Mouse (Mus musculus): ENCODE measurements at regions not wholly inside any gene's neighbourhood (a gene's known extent, or its start where the extent isn't known, plus 50 kb on each side); places are given as distances from the start of the nearest gene placed in this dataset.

- 8% methylated on average over 27 of the region's 27 CpGs for WGBS
These were observed 88.3 kb upstream of the Eomes start for GRCm38 (mm10) chr9:118389481-118390334.

DNA sequence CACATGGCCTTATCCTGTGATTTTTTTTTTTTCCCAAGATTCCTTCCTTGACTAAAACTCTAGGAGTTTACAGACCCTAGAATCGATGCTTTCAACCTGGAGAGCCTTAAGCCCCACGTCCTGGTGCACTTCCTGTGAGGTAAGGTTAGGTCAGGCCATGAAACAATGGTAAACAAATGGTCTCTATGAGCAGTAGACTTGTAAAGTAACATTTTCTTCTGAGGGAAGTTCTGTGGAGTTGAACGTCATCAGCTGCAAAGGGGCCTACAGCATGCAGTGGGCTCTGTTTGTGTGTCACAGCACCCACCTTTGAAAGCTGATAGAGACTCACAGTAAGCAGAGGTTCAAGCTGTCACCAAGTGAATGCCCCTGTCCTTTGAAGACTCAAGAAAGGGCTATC lies 87.3 kb upstream of the Eomes start:
- DNase-seq: no peak
- H3K4me2 ChIP-seq (ENCODE audit: low read depth): no peak overlapping the region

More at GRCm38 (mm10) chr9:118389481-118390334, 88.3 kb upstream of the Eomes start:
- Histone ChIP-seq H3K27ac (ENCODE audit: low read depth, low read length) (no peak overlapping the region), H3K9me3 (ENCODE audit: low read length) (no peaks in the 10 kb centered on the region), H3K9ac (no peak overlapping the region), H3K4me1 (ENCODE audit: insufficient read depth) (no peaks in the 10 kb centered on the region), H3K36me3 (ENCODE audit: insufficient read depth) (no peaks in the 10 kb centered on the region), H3K4me3 (ENCODE audit: low read depth, low read length) (peak overlapping the region; percentile 27), H3K4me2 (ENCODE audit: low read depth) (peak overlapping the region; percentile 43), H3K27me3 (ENCODE audit: insufficient read depth, low read length) (peaks cover 11% of the 10 kb centered on the region)
- no peak for ATAC-seq
- TF ChIP-seq CTCF (IDR thresholded peaks at IDR 0.05; ENCODE audit: low read depth): no peak
- peak; percentile 16 for DNase-seq

GRCm38 (mm10) chr9:118391715-118392114 lies 86.3 kb upstream of the Eomes start:
- no peak overlapping the region for H3K4me2 ChIP-seq (ENCODE audit: low read depth)
- 68% methylated on average over 7 of the region's 7 CpGs for WGBS
- H3K4me1 ChIP-seq (ENCODE audit: insufficient read depth): no peaks in the 10 kb centered on the region
- H3K36me3 ChIP-seq (ENCODE audit: insufficient read depth): no peaks in the 10 kb centered on the region
- no peak for DNase-seq
- no peak overlapping the region for H3K4me3 ChIP-seq (ENCODE audit: low read depth, low read length)
- H3K27me3 ChIP-seq (ENCODE audit: insufficient read depth, low read length): peaks cover 11% of the 10 kb centered on the region
- TF ChIP-seq CTCF (IDR thresholded peaks at IDR 0.05; ENCODE audit: low read depth): no peak
- H3K27ac ChIP-seq (ENCODE audit: low read depth, low read length): no peak overlapping the region
- no peaks in the 10 kb centered on the region for H3K9me3 ChIP-seq (ENCODE audit: low read length)
- no peak for ATAC-seq
- H3K9ac ChIP-seq: no peak overlapping the region

More for the DNA sequence above, 87.3 kb upstream of the Eomes start:
- Histone ChIP-seq H3K9ac (no peak overlapping the region), H3K9me3 (ENCODE audit: low read length) (no peaks in the 10 kb centered on the region), H3K36me3 (ENCODE audit: insufficient read depth) (no peaks in the 10 kb centered on the region), H3K27ac (ENCODE audit: low read depth, low read length) (no peak overlapping the region), H3K4me1 (ENCODE audit: insufficient read depth) (no peaks in the 10 kb centered on the region), H3K4me3 (ENCODE audit: low read depth, low read length) (no peak overlapping the region), H3K27me3 (ENCODE audit: insufficient read depth, low read length) (peaks cover 11% of the 10 kb centered on the region)
- ATAC-seq: no peak
- 79% methylated on average over 3 of the region's 3 CpGs for WGBS
- no peak for TF ChIP-seq CTCF (IDR thresholded peaks at IDR 0.05; ENCODE audit: low read depth)

DNA sequence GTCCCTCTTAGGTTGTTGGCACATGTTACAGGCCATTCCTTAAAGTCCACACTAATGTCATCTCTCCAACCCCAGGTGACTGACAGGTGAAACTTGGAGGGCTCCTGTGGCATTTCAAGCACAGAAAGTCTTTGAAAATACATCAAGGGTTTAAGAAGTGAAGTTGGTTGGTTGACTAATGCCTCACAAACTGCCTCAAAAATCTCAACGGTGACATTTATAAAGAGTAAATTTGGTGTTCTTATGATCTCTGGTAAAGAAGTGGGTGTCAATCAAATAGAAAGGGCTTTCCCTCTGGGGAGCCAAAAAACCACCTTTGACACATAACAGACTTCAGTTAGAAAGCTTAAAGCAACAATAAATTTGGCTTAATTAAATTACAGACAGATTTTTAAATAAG lies 85.2 kb upstream of the Eomes start:
- Histone ChIP-seq H3K4me2 (ENCODE audit: low read depth) (no peak overlapping the region), H3K4me3 (ENCODE audit: low read depth, low read length) (no peak overlapping the region), H3K36me3 (ENCODE audit: insufficient read depth) (no peaks in the 10 kb centered on the region), H3K9ac (no peak overlapping the region), H3K4me1 (ENCODE audit: insufficient read depth) (no peaks in the 10 kb centered on the region), H3K27me3 (ENCODE audit: insufficient read depth, low read length) (peaks cover 11% of the 10 kb centered on the region), H3K27ac (ENCODE audit: low read depth, low read length) (no peak overlapping the region), H3K9me3 (ENCODE audit: low read length) (no peaks in the 10 kb centered on the region)
- DNase-seq: no peak
- ATAC-seq: no peak
- TF ChIP-seq CTCF (IDR thresholded peaks at IDR 0.05; ENCODE audit: low read depth): no peak
- WGBS: 86% methylated on average over 1 of the region's 1 CpGs

DNA sequence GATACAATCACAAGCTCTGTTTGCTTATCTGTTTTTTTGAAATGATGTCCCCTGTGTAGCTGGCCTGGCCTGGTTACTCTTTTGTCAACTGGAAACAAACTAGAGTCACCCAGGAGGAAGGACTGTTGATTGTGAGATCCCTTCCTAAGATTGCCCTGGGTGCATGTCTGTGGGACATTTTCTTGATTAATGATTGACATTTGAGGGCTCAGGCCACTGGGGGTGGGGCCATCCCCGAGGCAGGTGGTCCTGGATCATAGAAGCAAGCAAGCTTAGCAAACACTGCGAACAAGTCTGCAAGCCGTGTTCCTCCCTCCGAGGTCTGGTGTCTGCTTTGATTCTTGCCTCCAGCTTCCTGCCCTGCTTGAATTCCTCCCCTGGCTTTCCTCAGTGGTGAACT lies 84.4 kb upstream of the Eomes start:
- no peak for TF ChIP-seq CTCF (IDR thresholded peaks at IDR 0.05; ENCODE audit: low read depth)
- 71% methylated on average over 4 of the region's 4 CpGs for WGBS

DNA sequence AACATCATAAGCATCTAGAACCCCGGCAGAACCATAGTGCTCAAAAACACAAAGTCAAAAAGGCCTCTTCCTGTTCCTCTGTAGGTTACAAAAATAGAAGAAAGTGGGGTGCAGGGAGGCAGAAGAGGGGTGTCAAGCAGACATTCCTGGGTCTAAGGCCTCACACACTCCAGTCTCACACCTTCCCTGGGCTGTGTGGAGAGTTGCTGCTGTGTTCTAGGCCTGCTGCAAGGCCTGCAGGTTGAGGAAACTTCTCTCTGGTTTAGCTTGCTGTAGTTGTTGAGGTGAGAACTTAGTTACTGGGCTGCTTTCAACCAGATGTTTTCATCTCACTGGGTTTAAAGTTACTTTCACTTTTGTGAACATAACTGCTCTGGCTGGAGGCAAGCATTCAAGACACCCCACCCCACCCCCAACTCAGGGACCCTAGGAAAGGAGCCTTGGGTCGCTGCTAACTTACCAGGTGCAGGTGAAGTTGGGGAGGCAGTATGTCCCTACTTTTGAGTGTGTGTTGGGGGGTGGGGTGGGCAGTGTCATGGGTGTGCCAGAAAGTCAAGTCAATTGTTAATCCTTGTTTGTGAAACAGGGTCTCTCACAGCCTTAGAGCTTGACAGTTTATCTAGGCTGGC lies 81.5 kb upstream of the Eomes start:
- Histone ChIP-seq H3K4me3 (ENCODE audit: low read depth, low read length) (no peak overlapping the region), H3K4me1 (ENCODE audit: insufficient read depth) (no peaks in the 10 kb centered on the region), H3K27me3 (ENCODE audit: insufficient read depth, low read length) (no peaks in the 10 kb centered on the region), H3K36me3 (ENCODE audit: insufficient read depth) (no peaks in the 10 kb centered on the region), H3K9ac (no peak overlapping the region), H3K9me3 (ENCODE audit: low read length) (no peaks in the 10 kb centered on the region), H3K27ac (ENCODE audit: low read depth, low read length) (no peak overlapping the region), H3K4me2 (ENCODE audit: low read depth) (no peak overlapping the region)
- no peak for TF ChIP-seq CTCF (IDR thresholded peaks at IDR 0.05; ENCODE audit: low read depth)
- no peak for DNase-seq
- WGBS: 80% methylated on average over 2 of the region's 2 CpGs
- ATAC-seq: no peak

More for the DNA sequence above, 84.4 kb upstream of the Eomes start:
- no peak overlapping the region for H3K27ac ChIP-seq (ENCODE audit: low read depth, low read length)
- H3K4me2 ChIP-seq (ENCODE audit: low read depth): no peak overlapping the region
- no peaks in the 10 kb centered on the region for H3K9me3 ChIP-seq (ENCODE audit: low read length)
- ATAC-seq (no peak), DNase-seq (no peak)
- H3K4me1 ChIP-seq (ENCODE audit: insufficient read depth): no peaks in the 10 kb centered on the region
- peaks cover 11% of the 10 kb centered on the region; the same call in 1 of the 2 replicates for H3K27me3 ChIP-seq (ENCODE audit: insufficient read depth, low read length)
- no peak overlapping the region for H3K4me3 ChIP-seq (ENCODE audit: low read depth, low read length)
- no peak overlapping the region for H3K9ac ChIP-seq
- no peaks in the 10 kb centered on the region for H3K36me3 ChIP-seq (ENCODE audit: insufficient read depth)

DNA sequence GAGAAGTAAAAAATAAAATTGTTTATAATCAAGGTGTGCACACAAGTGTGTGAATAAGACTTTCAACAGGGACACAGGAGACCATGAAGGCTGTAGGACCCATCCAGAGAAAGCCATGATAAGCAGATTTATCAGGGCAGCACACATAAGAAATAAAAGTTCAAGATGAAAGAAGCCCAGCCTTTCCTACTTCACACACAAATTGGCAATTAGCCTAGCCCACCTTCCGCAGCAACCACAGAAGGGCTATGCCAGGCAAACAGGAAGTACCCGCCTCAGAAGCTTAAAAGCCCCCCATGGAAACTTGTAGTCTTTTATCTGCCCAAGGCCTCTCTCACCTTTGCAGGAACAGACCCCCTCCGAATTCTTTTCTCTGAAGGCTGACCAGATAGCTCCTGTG lies 77.5 kb upstream of the Eomes start:
- WGBS: 77% methylated on average over 3 of the region's 3 CpGs
- H3K9ac ChIP-seq: no peak overlapping the region
- no peaks in the 10 kb centered on the region for H3K9me3 ChIP-seq (ENCODE audit: low read length)
- no peaks in the 10 kb centered on the region for H3K4me1 ChIP-seq (ENCODE audit: insufficient read depth)
- ATAC-seq (no peak), DNase-seq (no peak)
- H3K4me3 ChIP-seq (ENCODE audit: low read depth, low read length): no peak overlapping the region
- no peaks in the 10 kb centered on the region for H3K27me3 ChIP-seq (ENCODE audit: insufficient read depth, low read length)
- H3K36me3 ChIP-seq (ENCODE audit: insufficient read depth): no peaks in the 10 kb centered on the region
- no peak for TF ChIP-seq CTCF (IDR thresholded peaks at IDR 0.05; ENCODE audit: low read depth)
- no peak overlapping the region for H3K27ac ChIP-seq (ENCODE audit: low read depth, low read length)
- H3K4me2 ChIP-seq (ENCODE audit: low read depth): no peak overlapping the region

Data from forebrain, postnatal 0 days (tissue).